Mouse (Mus musculus) limb, embryonic 10.5 days (tissue): ENCODE measurements around the gene Rassf3. TPM values are rescaled to one million over a fixed set of nuclear protein-coding genes. Genes with fewer than 3 reads are reported as not detected.

Experiments used
- DNase-seq: peaks from one replicate; pipeline ENCODE4 v3.0.0-alpha.2; 2017; ENCODE audit warnings: low spot score
- H3K27ac ChIP-seq: fragments of 300-500 bp; sonication (generic); 2 replicates; pipeline ENCODE4 v1.5.1; 2016; ENCODE audit warnings: mild to moderate bottlenecking
- H3K27me3 ChIP-seq: fragments of 300-500 bp; sonication (generic); 2 replicates; pipeline ENCODE4 v1.6.1; 2016; ENCODE audit warnings: low read depth, mild to moderate bottlenecking; ENCODE audit not compliant: poor library complexity, severe bottlenecking
- H3K36me3 ChIP-seq: fragments of 300-500 bp; sonication (generic); 2 replicates; pipeline ENCODE4 v1.6.1; 2016; ENCODE audit warnings: mild to moderate bottlenecking, moderate library complexity
- H3K4me1 ChIP-seq: fragments of 300-500 bp; sonication (generic); 2 replicates; pipeline ENCODE4 v1.6.1; 2016
- H3K4me3 ChIP-seq: fragments of 300-500 bp; sonication (generic); 2 replicates; pipeline ENCODE4 v1.5.1; 2016; ENCODE audit warnings: mild to moderate bottlenecking, moderate library complexity
- H3K9me3 ChIP-seq: fragments of 300-500 bp; sonication (generic); replicated peaks from 2 replicates; pipeline ENCODE4 v1.6.1; 2016; ENCODE audit warnings: mild to moderate bottlenecking
- WGBS: fragments of 180-500 bp; shearing (Covaris S2); methylation state at CpG from one replicate; pipeline ENCODE4 v1.1.7; 2016; 5-methylcytosine and 5-hydroxymethylcytosine counted together
- polyA plus RNA-seq: library from polyadenylated mRNA; unstranded; fragments of >200 nt; fragmentation: Nextera tagmentation; extraction: Ambion mirVana; gene quantifications from 2 replicates; pipeline ENCODE4 v1.2.1, GENCODE M21; 2016

Gene Rassf3
- polyA plus RNA-seq, 1 experiment from 2014 or later, result 18.0 TPM

GRCm38 (mm10) chr10:121419640-121420470, 56.3 kb downstream of the Rassf3 start:
- no peak for DNase-seq
- Histone ChIP-seq H3K9me3 (no peaks in the 10 kb centered on the region), H3K27me3 (no peaks in the 10 kb centered on the region), H3K36me3 (peaks cover 26% of the 10 kb centered on the region), H3K4me1 (peaks cover 50% of the 10 kb centered on the region), H3K27ac (peak overlapping the region; percentile 1; the same call in 1 of the 2 replicates), H3K4me3 (no peak overlapping the region)
- 56% methylated on average over 22 of the region's 22 CpGs for WGBS

GRCm38 (mm10) chr10:121418835-121419234, 57.3 kb downstream of the Rassf3 start:
- H3K4me1 ChIP-seq, result peaks cover 51% of the 10 kb centered on the region
- H3K9me3 ChIP-seq, result no peaks in the 10 kb centered on the region
- no peaks in the 10 kb centered on the region for H3K27me3 ChIP-seq
- no peak for DNase-seq
- H3K36me3 ChIP-seq, result peaks cover 35% of the 10 kb centered on the region
- 89% methylated on average over 14 of the region's 14 CpGs for WGBS
- 0 out of 2 replicates have a peak overlapping the region, but pooled peaks have one; percentile 15 for H3K27ac ChIP-seq
- H3K4me3 ChIP-seq, result no peak overlapping the region

- H3K9me3 ChIP-seq, result no peaks in the 10 kb centered on the region
- DNase-seq, result no peak
- H3K36me3 ChIP-seq, result peaks cover 70% of the 10 kb centered on the region
- H3K4me1 ChIP-seq, result peaks cover 28% of the 10 kb centered on the region
- no peak overlapping the region for H3K4me3 ChIP-seq
- no peaks in the 10 kb centered on the region for H3K27me3 ChIP-seq
- H3K27ac ChIP-seq, result 0 out of 2 replicates have a peak overlapping the region, but pooled peaks have one; percentile 6
- 71% methylated on average over 13 of the region's 13 CpGs for WGBS
Measured at GRCm38 (mm10) chr10:121414127-121414526, 62.0 kb downstream of the Rassf3 start.

- H3K9me3 ChIP-seq, result no peaks in the 10 kb centered on the region
- no peak overlapping the region for H3K4me3 ChIP-seq
- peaks cover 23% of the 10 kb centered on the region for H3K4me1 ChIP-seq
- DNase-seq, result no peak
- peaks cover 65% of the 10 kb centered on the region for H3K36me3 ChIP-seq
- 90% methylated on average over 17 of the region's 17 CpGs for WGBS
- no peak overlapping the region for H3K27ac ChIP-seq
- no peaks in the 10 kb centered on the region for H3K27me3 ChIP-seq
Measured at GRCm38 (mm10) chr10:121412824-121413223, 63.3 kb downstream of the Rassf3 start.

- no peak overlapping the region for H3K27ac ChIP-seq
- H3K27me3 ChIP-seq, result no peaks in the 10 kb centered on the region
- no peak for DNase-seq
- no peaks in the 10 kb centered on the region for H3K9me3 ChIP-seq
- peaks cover 23% of the 10 kb centered on the region for H3K4me1 ChIP-seq
- 78% methylated on average over 11 of the region's 11 CpGs for WGBS
- peaks cover 65% of the 10 kb centered on the region for H3K36me3 ChIP-seq
- no peak overlapping the region for H3K4me3 ChIP-seq
Measured at GRCm38 (mm10) chr10:121411721-121412455, 64.3 kb downstream of the Rassf3 start.

GRCm38 (mm10) chr10:121409717-121410116, 66.4 kb downstream of the Rassf3 start:
- Histone ChIP-seq H3K36me3 (peaks cover 43% of the 10 kb centered on the region), H3K9me3 (no peaks in the 10 kb centered on the region), H3K4me1 (peaks cover 20% of the 10 kb centered on the region), H3K27ac (no peak overlapping the region; the same call in 1 of the 2 replicates), H3K27me3 (no peaks in the 10 kb centered on the region), H3K4me3 (no peak overlapping the region)
- 74% methylated on average over 7 of the region's 7 CpGs for WGBS
- DNase-seq, result peak; percentile 58

- peaks cover 11% of the 10 kb centered on the region; the same call in 1 of the 2 replicates for H3K4me1 ChIP-seq
- no peak for DNase-seq
- H3K27me3 ChIP-seq, result no peaks in the 10 kb centered on the region
- H3K9me3 ChIP-seq, result no peaks in the 10 kb centered on the region
- H3K27ac ChIP-seq, result no peak overlapping the region
- 0 out of 2 replicates have a peak, but pooled peaks cover 4% of the 10 kb centered on the region for H3K36me3 ChIP-seq
- no peak overlapping the region for H3K4me3 ChIP-seq
- 49% methylated on average over 7 of the region's 9 CpGs for WGBS
Measured at GRCm38 (mm10) chr10:121403946-121404345, 72.2 kb downstream of the Rassf3 start.

- no peak overlapping the region for H3K4me3 ChIP-seq
- 55% methylated on average over 9 of the region's 9 CpGs for whole genome bisulfite sequencing
- no peaks in the 10 kb centered on the region for H3K9me3 ChIP-seq
- no peak for DNase-seq
- 0 out of 2 replicates have a peak, but pooled peaks cover 4% of the 10 kb centered on the region for H3K36me3 ChIP-seq
- no peaks in the 10 kb centered on the region for H3K27me3 ChIP-seq
- H3K4me1 ChIP-seq, result peaks cover 11% of the 10 kb centered on the region; the same call in 1 of the 2 replicates
- no peak overlapping the region for H3K27ac ChIP-seq
Measured at GRCm38 (mm10) chr10:121403104-121403503, 73.0 kb downstream of the Rassf3 start.

GRCm38 (mm10) chr10:121401005-121401404, 75.1 kb downstream of the Rassf3 start:
- Histone ChIP-seq H3K36me3 (peaks cover 19% of the 10 kb centered on the region), H3K9me3 (no peaks in the 10 kb centered on the region), H3K4me1 (peaks cover 11% of the 10 kb centered on the region; the same call in 1 of the 2 replicates), H3K27me3 (no peaks in the 10 kb centered on the region), H3K4me3 (no peak overlapping the region), H3K27ac (peak overlapping the region; percentile 53; the same call in 1 of the 2 replicates)
- no peak for DNase-seq
- WGBS, result 79% methylated on average over 7 of the region's 7 CpGs

- H3K4me1 ChIP-seq, result peaks cover 8% of the 10 kb centered on the region
- DNase-seq, result no peak
- H3K4me3 ChIP-seq, result no peak overlapping the region
- 91% methylated on average over 7 of the region's 7 CpGs for WGBS
- peaks cover 43% of the 10 kb centered on the region for H3K36me3 ChIP-seq
- H3K9me3 ChIP-seq, result no peaks in the 10 kb centered on the region
- no peaks in the 10 kb centered on the region for H3K27me3 ChIP-seq
- H3K27ac ChIP-seq, result no peak overlapping the region
Measured at GRCm38 (mm10) chr10:121398599-121398998, 77.5 kb downstream of the Rassf3 start.

- peaks cover 69% of the 10 kb centered on the region for H3K36me3 ChIP-seq
- 87% methylated on average over 20 of the region's 20 CpGs for WGBS
- no peak for DNase-seq
- H3K9me3 ChIP-seq, result no peaks in the 10 kb centered on the region
- no peak overlapping the region; the same call in 1 of the 2 replicates for H3K27ac ChIP-seq
- H3K4me1 ChIP-seq, result peaks cover 3% of the 10 kb centered on the region; the same call in 1 of the 2 replicates
- no peaks in the 10 kb centered on the region for H3K27me3 ChIP-seq
- no peak overlapping the region for H3K4me3 ChIP-seq
Measured at GRCm38 (mm10) chr10:121395542-121396176, 80.5 kb downstream of the Rassf3 start.

GRCm38 (mm10) chr10:121394789-121395325, 81.3 kb downstream of the Rassf3 start:
- Histone ChIP-seq H3K9me3 (no peaks in the 10 kb centered on the region), H3K36me3 (peaks cover 77% of the 10 kb centered on the region), H3K4me1 (peaks cover 3% of the 10 kb centered on the region; the same call in 1 of the 2 replicates), H3K27me3 (no peaks in the 10 kb centered on the region), H3K4me3 (no peak overlapping the region), H3K27ac (no peak overlapping the region)
- 90% methylated on average over 18 of the region's 18 CpGs for WGBS
- DNase-seq, result no peak
